In genomic region chr9:107307099-107307872, GRCm38 (mm10) we compare ENCODE assay signal across 9 mouse cellular contexts. TPM values are rescaled to one million over a fixed set of nuclear protein-coding genes. Genes with fewer than 3 reads are reported as not detected.
DNase-seq lines count a peak whose midpoint lies in the region; ATAC-seq and TF ChIP-seq lines count a peak whose summit lies in the region.
"Had no signal": no experiment of that assay in that cellular context is flagged by ENCODE, and none has a peak within 500 bp of the region (broad histone marks: within the 10 kb centered on the region; RNA-seq: fewer than 3 reads in every experiment).

No protein-coding gene starts in this region.

- H3K4me1 ChIP-seq in lung, embryonic 14.5 days (ENCODE audit: insufficient read depth) = peaks cover 11% of the 10 kb centered on the region; the same call in 1 of the 2 replicates
- H3K4me1 ChIP-seq in embryonic facial prominence, embryonic 15.5 days = peaks cover 27% of the 10 kb centered on the region
- peaks cover 48% of the 10 kb centered on the region for H3K4me1 ChIP-seq in kidney, adult 2 months (ENCODE audit: control insufficient read depth, insufficient read depth, low read length)
- H3K4me1 ChIP-seq in megakaryocyte, embryonic 14.5 days = peaks cover 92% of the 10 kb centered on the region
- no peaks in the 10 kb centered on the region for H3K4me1 ChIP-seq in forebrain, embryonic 15.5 days

- no peak for DNase-seq in lung, embryonic 14.5 days
- DNase-seq in lung, postnatal 36 days = no peak
- peak; percentile 85 for DNase-seq in kidney, adult 2 months
- DNase-seq in cerebellum, postnatal 4 days (ENCODE audit: low spot score in 2 of 2) = no peak
- no peak for DNase-seq in cerebellum, postnatal 10 days
- DNase-seq: right cerebral cortex, postnatal 14 days had no signal

- H3K27ac ChIP-seq in lung, embryonic 14.5 days (ENCODE audit: low read depth) = peak overlapping the region; percentile 78; the same call in 1 of the 2 replicates
- peak overlapping the region; percentile 77 for H3K27ac ChIP-seq in embryonic facial prominence, embryonic 15.5 days (replicated peaks)
- peak overlapping the region; percentile 92 for H3K27ac ChIP-seq in kidney, adult 2 months (ENCODE audit: insufficient read depth, low read depth, low read length)
- H3K27ac ChIP-seq in forebrain, embryonic 15.5 days (replicated peaks) = no peak overlapping the region

- H3K36me3 ChIP-seq in lung, embryonic 14.5 days (ENCODE audit: insufficient read depth) = no peaks in the 10 kb centered on the region
- 0 out of 2 replicates have a peak, but pooled peaks cover under 1% of the 10 kb centered on the region for H3K36me3 ChIP-seq in embryonic facial prominence, embryonic 15.5 days
- H3K36me3 ChIP-seq in kidney, adult 2 months (ENCODE audit: control insufficient read depth, insufficient read depth, low read length) = no peaks in the 10 kb centered on the region
- peaks cover 26% of the 10 kb centered on the region for H3K36me3 ChIP-seq in megakaryocyte, embryonic 14.5 days (replicated peaks; ENCODE audit: low read length)
- H3K36me3 ChIP-seq in forebrain, embryonic 15.5 days = no peaks in the 10 kb centered on the region

- no peak overlapping the region for H3K4me2 ChIP-seq in lung, embryonic 14.5 days
- no peak overlapping the region; the same call in 1 of the 2 replicates for H3K4me2 ChIP-seq in embryonic facial prominence, embryonic 15.5 days (replicated peaks)
- no peak overlapping the region for H3K4me2 ChIP-seq in forebrain, embryonic 15.5 days (replicated peaks)

- H3K9me3 ChIP-seq in lung, embryonic 14.5 days (ENCODE audit: low read depth, low read length) = no peaks in the 10 kb centered on the region
- H3K9me3 ChIP-seq in embryonic facial prominence, embryonic 15.5 days (replicated peaks) = no peaks in the 10 kb centered on the region
- no peaks in the 10 kb centered on the region for H3K9me3 ChIP-seq in megakaryocyte, embryonic 14.5 days
- H3K9me3 ChIP-seq in forebrain, embryonic 15.5 days = no peaks in the 10 kb centered on the region

- 58% methylated on average over 11 of the region's 11 CpGs for WGBS in lung, embryonic 14.5 days
- 78% methylated on average over 11 of the region's 11 CpGs for whole genome bisulfite sequencing in embryonic facial prominence, embryonic 15.5 days
- 33% methylated on average over 11 of the region's 11 CpGs for WGBS in kidney, adult 2 months
- WGBS in forebrain, embryonic 15.5 days = 94% methylated on average over 11 of the region's 11 CpGs

- no peaks in the 10 kb centered on the region for H3K27me3 ChIP-seq in lung, embryonic 14.5 days (ENCODE audit: insufficient read depth, low read length)
- H3K27me3 ChIP-seq in embryonic facial prominence, embryonic 15.5 days = no peaks in the 10 kb centered on the region
- H3K27me3 ChIP-seq in kidney, adult 2 months (replicated peaks; ENCODE audit: control insufficient read depth, insufficient read depth, low read length) = no peaks in the 10 kb centered on the region
- no peaks in the 10 kb centered on the region for H3K27me3 ChIP-seq in megakaryocyte, embryonic 14.5 days (replicated peaks)
- H3K27me3 ChIP-seq in forebrain, embryonic 15.5 days = no peaks in the 10 kb centered on the region

- no peak overlapping the region for H3K9ac ChIP-seq in lung, embryonic 14.5 days
- H3K9ac ChIP-seq in embryonic facial prominence, embryonic 15.5 days = no peak overlapping the region
- no peak overlapping the region for H3K9ac ChIP-seq in forebrain, embryonic 15.5 days (replicated peaks)

- H3K4me3 ChIP-seq in lung, embryonic 14.5 days (ENCODE audit: low read depth, low read length) = no peak overlapping the region
- no peak overlapping the region for H3K4me3 ChIP-seq in embryonic facial prominence, embryonic 15.5 days (replicated peaks)
- H3K4me3 ChIP-seq in kidney, adult 2 months (ENCODE audit: insufficient read depth, low read depth, low read length) = no peak overlapping the region
- H3K4me3 ChIP-seq in megakaryocyte, embryonic 14.5 days (replicated peaks) = peak overlapping the region; percentile 84
- no peak overlapping the region for H3K4me3 ChIP-seq in forebrain, embryonic 15.5 days

- TF ChIP-seq POLR2A in kidney, adult 2 months (IDR thresholded peaks at IDR 0.05; ENCODE audit: low read depth, low read length) = no peak

- no peak; the same call in 1 of the 2 replicates for TF ChIP-seq CTCF in lung, embryonic 14.5 days (IDR thresholded peaks at IDR 0.05; ENCODE audit: low read depth)
- no peak for TF ChIP-seq CTCF in kidney, adult 2 months (conservative IDR thresholded peaks at IDR 0.05; ENCODE audit: insufficient read depth, insufficient read length, low read depth, low read length)

- peak; percentile 15; the same call in 1 of the 2 replicates for ATAC-seq in lung, embryonic 14.5 days (ENCODE audit: insufficient read depth)
- no peak for ATAC-seq in embryonic facial prominence, embryonic 15.5 days (ENCODE audit: insufficient number of reproducible peaks, low FRiP score, low TSS enrichment, low read depth)
- no peak for ATAC-seq in forebrain, embryonic 15.5 days (replicated peaks)

RNA-seq across cellular contexts. Expression of gene Cish, which starts 11.5 kb away (rescaled TPM):
- 8.5 and 9.2 TPM in 2 replicates for polyA plus RNA-seq in lung, embryonic 14.5 days (2014; fragmentation: Nextera tagmentation; extraction: Ambion mirVana)
- 14.4 and 18.9 TPM in 2 replicates for polyA plus RNA-seq in embryonic facial prominence, embryonic 15.5 days (2015; fragmentation: Nextera tagmentation; extraction: Ambion mirVana)
- polyA plus RNA-seq in kidney, adult 2 months (2012; rRNA removed) = 49.7 and 69.1 TPM in 2 replicates
- polyA plus RNA-seq in megakaryocyte, embryonic 14.5 days (2012; ENCODE audit: insufficient read depth, low replicate concordance) = 47.7 and 114 TPM in 2 replicates
- polyA plus RNA-seq in forebrain, embryonic 15.5 days (2015; fragmentation: Nextera tagmentation; extraction: Ambion mirVana) = 9.5 and 11.5 TPM in 2 replicates

RNA-seq across cellular contexts. Expression of gene Mapkapk3, which starts 17.6 kb away (rescaled TPM):
- 7.8 and 8.3 TPM in 2 replicates for polyA plus RNA-seq in lung, embryonic 14.5 days (2014; fragmentation: Nextera tagmentation; extraction: Ambion mirVana)
- polyA plus RNA-seq in embryonic facial prominence, embryonic 15.5 days (2015; fragmentation: Nextera tagmentation; extraction: Ambion mirVana) = 22.2 and 24.0 TPM in 2 replicates
- 24.3 and 25.7 TPM in 2 replicates for polyA plus RNA-seq in kidney, adult 2 months (2012; rRNA removed)
- polyA plus RNA-seq in megakaryocyte, embryonic 14.5 days (2012; ENCODE audit: insufficient read depth, low replicate concordance) = 35.6 and 49.9 TPM in 2 replicates
- polyA plus RNA-seq in forebrain, embryonic 15.5 days (2015; fragmentation: Nextera tagmentation; extraction: Ambion mirVana) = 1.4 and 1.8 TPM in 2 replicates

RNA-seq across cellular contexts. Expression of gene Hemk1, which starts 30.9 kb away (rescaled TPM):
- 9.8 and 11.3 TPM in 2 replicates for polyA plus RNA-seq in lung, embryonic 14.5 days (2014; fragmentation: Nextera tagmentation; extraction: Ambion mirVana)
- 11.7 and 12.3 TPM in 2 replicates for polyA plus RNA-seq in embryonic facial prominence, embryonic 15.5 days (2015; fragmentation: Nextera tagmentation; extraction: Ambion mirVana)
- polyA plus RNA-seq in kidney, adult 2 months (2012; rRNA removed) = 35.0 and 42.1 TPM in 2 replicates
- 8.1 TPM in 1 of 2 replicates, not detected in the other for polyA plus RNA-seq in megakaryocyte, embryonic 14.5 days (2012; ENCODE audit: insufficient read depth, low replicate concordance)
- polyA plus RNA-seq in forebrain, embryonic 15.5 days (2015; fragmentation: Nextera tagmentation; extraction: Ambion mirVana) = 14.6 and 16.0 TPM in 2 replicates

RNA-seq across cellular contexts. Expression of gene 6430571L13Rik, which starts 33.1 kb away (rescaled TPM):
- polyA plus RNA-seq in lung, embryonic 14.5 days (2014; fragmentation: Nextera tagmentation; extraction: Ambion mirVana) = 0.27 and 0.28 TPM in 2 replicates
- polyA plus RNA-seq in embryonic facial prominence, embryonic 15.5 days (2015; fragmentation: Nextera tagmentation; extraction: Ambion mirVana) = 0.91 and 0.97 TPM in 2 replicates
- 6.1 and 7.4 TPM in 2 replicates for polyA plus RNA-seq in kidney, adult 2 months (2012; rRNA removed)
- polyA plus RNA-seq in megakaryocyte, embryonic 14.5 days (2012; ENCODE audit: insufficient read depth, low replicate concordance) = not detected in 2 replicates
- 4.1 and 4.5 TPM in 2 replicates for polyA plus RNA-seq in forebrain, embryonic 15.5 days (2015; fragmentation: Nextera tagmentation; extraction: Ambion mirVana)
